17 mouse cellular contexts compared by ENCODE assay signal in genomic region chr14:33832650-33833319, GRCm38 (mm10).
DNase-seq lines count a peak whose midpoint lies in the region; ATAC-seq and TF ChIP-seq lines count a peak whose summit lies in the region.
"Had no signal": no experiment of that assay in that cellular context is flagged by ENCODE, and none has a peak within 500 bp of the region (broad histone marks: within the 10 kb centered on the region; RNA-seq: fewer than 3 reads in every experiment).

No protein-coding gene starts in this region.

- ATAC-seq in embryonic facial prominence, embryonic 12.5 days (ENCODE audit: insufficient number of reproducible peaks, insufficient read depth, low FRiP score, low TSS enrichment): peak; percentile 56; the same call in 1 of the 2 replicates
- ATAC-seq in embryonic facial prominence, embryonic 13.5 days (ENCODE audit: insufficient number of reproducible peaks, insufficient read depth, low FRiP score, low TSS enrichment, low read depth): 0 out of 2 replicates have a peak, but pooled peaks have one; percentile 56
- no peak for ATAC-seq in cerebellum, adult (ENCODE audit: insufficient number of reproducible peaks, low FRiP score, low TSS enrichment)
- ATAC-seq: midbrain, embryonic 16.5 days had no signal

- no peak overlapping the region for H3K9ac ChIP-seq in embryonic facial prominence, embryonic 12.5 days
- H3K9ac ChIP-seq in embryonic facial prominence, embryonic 13.5 days: no peak overlapping the region
- H3K9ac ChIP-seq: hindbrain, embryonic 12.5 days; neural tube, embryonic 12.5 days had no signal

- WGBS in embryonic facial prominence, embryonic 12.5 days: 55% methylated on average over 14 of the region's 14 CpGs
- 84% methylated on average over 14 of the region's 14 CpGs for WGBS in embryonic facial prominence, embryonic 10.5 days
- 53% methylated on average over 14 of the region's 14 CpGs for WGBS in embryonic facial prominence, embryonic 13.5 days

- H3K4me2 ChIP-seq in embryonic facial prominence, embryonic 12.5 days (replicated peaks): no peak overlapping the region
- H3K4me2 ChIP-seq in embryonic facial prominence, embryonic 13.5 days: no peak overlapping the region
- H3K4me2 ChIP-seq: hindbrain, embryonic 12.5 days; liver, embryonic 11.5 days; neural tube, embryonic 12.5 days had no signal

- H3K4me3 ChIP-seq in embryonic facial prominence, embryonic 12.5 days: no peak overlapping the region
- no peak overlapping the region for H3K4me3 ChIP-seq in embryonic facial prominence, embryonic 10.5 days
- no peak overlapping the region for H3K4me3 ChIP-seq in layer of hippocampus, adult 2 months
- no peak overlapping the region for H3K4me3 ChIP-seq in embryonic facial prominence, embryonic 13.5 days
- H3K4me3 ChIP-seq: hindbrain, embryonic 12.5 days; neural tube, embryonic 12.5 days had no signal

- DNase-seq in embryonic facial prominence, embryonic 10.5 days (ENCODE audit: low spot score): no peak
- DNase-seq in layer of hippocampus, adult 2 months (ENCODE audit: low spot score in 2 of 2): no peak
- DNase-seq in layer of hippocampus, adult 8-10 months (ENCODE audit: low spot score in 2 of 2): no peak
- DNase-seq in 3T3-L1 (ENCODE audit: low read depth, low spot score) (peak; percentile 26), adipocyte (ENCODE audit: low spot score) (no peak)
- DNase-seq: B cell, adult 2 months; cerebellum, adult 9-11 months; retina, postnatal 1 day; spleen, adult 18-20 months had no signal

- H3K36me3 ChIP-seq in embryonic facial prominence, embryonic 12.5 days: no peaks in the 10 kb centered on the region
- H3K36me3 ChIP-seq in embryonic facial prominence, embryonic 10.5 days (replicated peaks): no peaks in the 10 kb centered on the region
- H3K36me3 ChIP-seq in embryonic facial prominence, embryonic 13.5 days: no peaks in the 10 kb centered on the region
- H3K36me3 ChIP-seq: hindbrain, embryonic 12.5 days; neural tube, embryonic 12.5 days had no signal

- peak overlapping the region; percentile 69 for H3K27ac ChIP-seq in embryonic facial prominence, embryonic 12.5 days
- no peak overlapping the region for H3K27ac ChIP-seq in embryonic facial prominence, embryonic 10.5 days (replicated peaks)
- H3K27ac ChIP-seq in layer of hippocampus, adult 2 months: no peak overlapping the region
- peak overlapping the region; percentile 71 for H3K27ac ChIP-seq in embryonic facial prominence, embryonic 13.5 days
- H3K27ac ChIP-seq: hindbrain, embryonic 12.5 days; macrophage; neural tube, embryonic 12.5 days had no signal

- H3K27me3 ChIP-seq in embryonic facial prominence, embryonic 12.5 days: no peaks in the 10 kb centered on the region
- no peaks in the 10 kb centered on the region for H3K27me3 ChIP-seq in embryonic facial prominence, embryonic 10.5 days (replicated peaks; ENCODE audit: low read depth, poor library complexity, severe bottlenecking)
- no peaks in the 10 kb centered on the region for H3K27me3 ChIP-seq in embryonic facial prominence, embryonic 13.5 days
- H3K27me3 ChIP-seq: hindbrain, embryonic 12.5 days; neural tube, embryonic 12.5 days had no signal

- peak; percentile 56 for TF ChIP-seq CTCF in layer of hippocampus, adult 2 months (conservative IDR thresholded peaks at IDR 0.05)

- H3K4me1 ChIP-seq in embryonic facial prominence, embryonic 12.5 days: peaks cover 4% of the 10 kb centered on the region; the same call in 1 of the 2 replicates
- no peaks in the 10 kb centered on the region for H3K4me1 ChIP-seq in embryonic facial prominence, embryonic 10.5 days
- peaks cover 12% of the 10 kb centered on the region for H3K4me1 ChIP-seq in embryonic facial prominence, embryonic 13.5 days
- H3K4me1 ChIP-seq: hindbrain, embryonic 12.5 days; neural tube, embryonic 12.5 days had no signal

- no peaks in the 10 kb centered on the region for H3K9me3 ChIP-seq in embryonic facial prominence, embryonic 12.5 days
- no peaks in the 10 kb centered on the region for H3K9me3 ChIP-seq in embryonic facial prominence, embryonic 10.5 days
- no peaks in the 10 kb centered on the region for H3K9me3 ChIP-seq in embryonic facial prominence, embryonic 13.5 days
- H3K9me3 ChIP-seq: hindbrain, embryonic 12.5 days; neural tube, embryonic 12.5 days had no signal

Comparison
In these comparisons a context has a peak if more than half of its experiments do, and no peak if none do; other contexts are left out.
1. H3K27ac ChIP-seq: peak in embryonic facial prominence, embryonic 12.5 days (single experiment) and embryonic facial prominence, embryonic 13.5 days (single experiment); none in embryonic facial prominence, embryonic 10.5 days (single experiment) and layer of hippocampus, adult 2 months (single experiment).